Comparison of ENCODE assay signal across 14 mouse cellular contexts in genomic region chr6:31116365-31116764, GRCm38 (mm10).
A peak's percentile ranks its signal among the peaks of the same experiment; 100 is the strongest.
DNase-seq lines count a peak whose midpoint lies in the region; ATAC-seq and TF ChIP-seq lines count a peak whose summit lies in the region.
"Had no signal": no experiment of that assay in that cellular context is flagged by ENCODE, and none has a peak within 500 bp of the region (broad histone marks: within the 10 kb centered on the region; RNA-seq: fewer than 3 reads in every experiment).

No protein-coding gene starts in this region.

- no peaks in the 10 kb centered on the region for H3K36me3 ChIP-seq in embryonic facial prominence, embryonic 14.5 days (ENCODE audit: control insufficient read depth, insufficient read depth, low read length)
- no peaks in the 10 kb centered on the region for H3K36me3 ChIP-seq in embryonic facial prominence, embryonic 10.5 days (replicated peaks)
- 0 out of 2 replicates have a peak, but pooled peaks cover 10% of the 10 kb centered on the region for H3K36me3 ChIP-seq in macrophage (ENCODE audit: inconsistent target)
- no peaks in the 10 kb centered on the region for H3K36me3 ChIP-seq in midbrain, embryonic 16.5 days (ENCODE audit: control insufficient read depth, insufficient read depth, low read length)

- H3K4me2 ChIP-seq in embryonic facial prominence, embryonic 14.5 days (ENCODE audit: low read depth, low read length): no peak overlapping the region
- no peak overlapping the region for H3K4me2 ChIP-seq in midbrain, embryonic 16.5 days (ENCODE audit: low read length)

- no peaks in the 10 kb centered on the region for H3K27me3 ChIP-seq in embryonic facial prominence, embryonic 14.5 days (replicated peaks; ENCODE audit: control insufficient read depth, insufficient read depth, low read length)
- no peaks in the 10 kb centered on the region for H3K27me3 ChIP-seq in embryonic facial prominence, embryonic 10.5 days (replicated peaks; ENCODE audit: low read depth, poor library complexity, severe bottlenecking)
- no peaks in the 10 kb centered on the region for H3K27me3 ChIP-seq in midbrain, embryonic 16.5 days (ENCODE audit: control insufficient read depth, insufficient read depth, low read depth, low read length)

- no peak overlapping the region for H3K4me3 ChIP-seq in embryonic facial prominence, embryonic 14.5 days (ENCODE audit: low read depth, low read length)
- no peak overlapping the region for H3K4me3 ChIP-seq in embryonic facial prominence, embryonic 10.5 days
- H3K4me3 ChIP-seq in layer of hippocampus, adult 2 months: no peak overlapping the region
- no peak overlapping the region for H3K4me3 ChIP-seq in bone marrow, adult 2 months (replicated peaks; ENCODE audit: control insufficient read depth, low read depth, low read length)
- H3K4me3 ChIP-seq in macrophage (ENCODE audit: inconsistent target): peak overlapping the region; percentile 63
- no peak overlapping the region for H3K4me3 ChIP-seq in midbrain, embryonic 16.5 days (ENCODE audit: low read depth, low read length)

- H3K79me2 ChIP-seq in macrophage (ENCODE audit: inconsistent target): peaks cover 100% of the 10 kb centered on the region

- no peak overlapping the region for H3K27ac ChIP-seq in embryonic facial prominence, embryonic 14.5 days (replicated peaks; ENCODE audit: low read depth, low read length)
- no peak overlapping the region for H3K27ac ChIP-seq in embryonic facial prominence, embryonic 10.5 days (replicated peaks)
- peak overlapping the region; percentile 86 for H3K27ac ChIP-seq in layer of hippocampus, adult 2 months
- H3K27ac ChIP-seq in bone marrow, adult 2 months (ENCODE audit: control insufficient read depth, insufficient read depth, low read depth, low read length, poor library complexity): peak overlapping the region; percentile 32
- H3K27ac ChIP-seq in macrophage: peak overlapping the region; percentile 91
- H3K27ac ChIP-seq in midbrain, embryonic 16.5 days (ENCODE audit: low read length): no peak overlapping the region

- ATAC-seq in embryonic facial prominence, embryonic 14.5 days (ENCODE audit: low read depth): no peak
- no peak for ATAC-seq in midbrain, embryonic 16.5 days

- H3K9ac ChIP-seq in embryonic facial prominence, embryonic 14.5 days (ENCODE audit: low read depth, low read length): no peak overlapping the region
- no peak overlapping the region for H3K9ac ChIP-seq in midbrain, embryonic 16.5 days (ENCODE audit: low read depth, low read length)

- no peak for TF ChIP-seq CTCF in layer of hippocampus, adult 2 months (conservative IDR thresholded peaks at IDR 0.05)
- no peak for TF ChIP-seq CTCF in bone marrow, adult 2 months (IDR thresholded peaks at IDR 0.05; ENCODE audit: control insufficient read depth, insufficient read depth, low read length)

- TF ChIP-seq POLR2A in bone marrow, adult 2 months (IDR thresholded peaks at IDR 0.05; ENCODE audit: borderline replicate concordance, control insufficient read depth, low read depth, low read length): no peak

- H3K9me3 ChIP-seq in embryonic facial prominence, embryonic 14.5 days (ENCODE audit: control insufficient read depth, low read length): no peaks in the 10 kb centered on the region
- no peaks in the 10 kb centered on the region for H3K9me3 ChIP-seq in embryonic facial prominence, embryonic 10.5 days
- H3K9me3 ChIP-seq in midbrain, embryonic 16.5 days (replicated peaks; ENCODE audit: control insufficient read depth, low read length, poor library complexity, severe bottlenecking): no peaks in the 10 kb centered on the region
- H3K9me3 ChIP-seq: G1E had no signal

- DNase-seq in embryonic facial prominence, embryonic 14.5 days (ENCODE audit: low spot score): peak; percentile 26
- DNase-seq in embryonic facial prominence, embryonic 10.5 days (ENCODE audit: low spot score): no peak
- DNase-seq in layer of hippocampus, adult 2 months (ENCODE audit: low spot score in 2 of 2): no peak
- DNase-seq in layer of hippocampus, adult 9-10 months (ENCODE audit: low spot score): no peak
- DNase-seq in spleen, postnatal 4 days (ENCODE audit: low spot score in 2 of 2): no peak
- DNase-seq: cerebellum, adult 18-20 months; kidney, postnatal 10 days; lung, postnatal 14 days; right cerebral cortex, postnatal 4 days; thymus, postnatal 25 days had no signal

- WGBS in embryonic facial prominence, embryonic 14.5 days: 52% methylated on average over 6 of the region's 6 CpGs
- WGBS in embryonic facial prominence, embryonic 10.5 days: 75% methylated on average over 6 of the region's 6 CpGs
- 15% methylated on average over 6 of the region's 6 CpGs for WGBS in bone marrow, adult 2 months
- WGBS in macrophage (ENCODE audit: missing documents): 3% methylated on average over 6 of the region's 6 CpGs
- 73% methylated on average over 6 of the region's 6 CpGs for WGBS in midbrain, embryonic 16.5 days

- H3K4me1 ChIP-seq in embryonic facial prominence, embryonic 14.5 days (ENCODE audit: control insufficient read depth, insufficient read depth, low read length): peaks cover 11% of the 10 kb centered on the region; the same call in 1 of the 2 replicates
- H3K4me1 ChIP-seq in embryonic facial prominence, embryonic 10.5 days: peaks cover 6% of the 10 kb centered on the region
- peaks cover 11% of the 10 kb centered on the region for H3K4me1 ChIP-seq in bone marrow, adult 2 months (ENCODE audit: control insufficient read depth, insufficient read depth, low read length)
- H3K4me1 ChIP-seq in midbrain, embryonic 16.5 days (ENCODE audit: control insufficient read depth, insufficient read depth, low read length): peaks cover 5% of the 10 kb centered on the region; the same call in 1 of the 2 replicates

Comparison
In these comparisons a context has a peak if more than half of its experiments do, and no peak if none do; other contexts are left out.
1. H3K27ac ChIP-seq: peak in layer of hippocampus, adult 2 months (single experiment), bone marrow, adult 2 months (single experiment) and macrophage (single experiment); none in embryonic facial prominence, embryonic 14.5 days (single experiment), embryonic facial prominence, embryonic 10.5 days (single experiment) and midbrain, embryonic 16.5 days (single experiment).